Mouse (Mus musculus) embryonic facial prominence, embryonic 13.5 days (tissue): ENCODE measurements around the gene Pcnx2. TPM values are rescaled to one million over a fixed set of nuclear protein-coding genes. Genes with fewer than 3 reads are reported as not detected.
A peak's percentile ranks its signal among the peaks of the same experiment; 100 is the strongest.

Experiments
- ATAC-seq: fragments of 200-750 bp; cut with Nextera tagmentation; 2 replicates; pipeline ENCODE4 v1.8.0; 2017; ENCODE audit warnings: low read depth; ENCODE audit not compliant: insufficient number of reproducible peaks, insufficient read depth, low FRiP score, low TSS enrichment
- H3K27ac ChIP-seq: fragments of 300-500 bp; sonication (generic); 2 replicates; pipeline ENCODE4 v1.5.1; 2015; ENCODE audit warnings: moderate library complexity, mild to moderate bottlenecking, inconsistent platforms
- H3K27me3 ChIP-seq: fragments of 300-500 bp; sonication (generic); 2 replicates; pipeline ENCODE4 v1.6.1; 2015; ENCODE audit warnings: mild to moderate bottlenecking, inconsistent platforms
- H3K36me3 ChIP-seq: fragments of 300-500 bp; sonication (generic); 2 replicates; pipeline ENCODE4 v1.6.1; 2015; ENCODE audit warnings: mild to moderate bottlenecking, inconsistent platforms
- H3K4me1 ChIP-seq: fragments of 300-500 bp; sonication (generic); 2 replicates; pipeline ENCODE4 v1.6.1; 2015; ENCODE audit warnings: inconsistent platforms
- H3K4me2 ChIP-seq: fragments of 300-500 bp; sonication (generic); 2 replicates; pipeline ENCODE4 v1.6.1; 2015; ENCODE audit warnings: moderate library complexity, mild to moderate bottlenecking, inconsistent platforms
- H3K4me3 ChIP-seq: fragments of 300-500 bp; sonication (generic); 2 replicates; pipeline ENCODE4 v1.5.1; 2015; ENCODE audit warnings: mild to moderate bottlenecking, inconsistent platforms
- H3K9ac ChIP-seq: fragments of 300-500 bp; sonication (generic); 2 replicates; pipeline ENCODE4 v1.6.1; 2015; ENCODE audit warnings: mild to moderate bottlenecking, inconsistent platforms
- H3K9me3 ChIP-seq: fragments of 300-500 bp; sonication (generic); 2 replicates; pipeline ENCODE4 v1.6.1; 2016; ENCODE audit warnings: inconsistent platforms
- WGBS: fragments of 180-500 bp; shearing (Covaris S2); methylation state at CpG from one replicate; pipeline ENCODE4 v1.1.7; 2015; ENCODE audit warnings: mixed read lengths; 5-methylcytosine and 5-hydroxymethylcytosine counted together
- polyA plus RNA-seq: library from polyadenylated mRNA; unstranded; fragments of >200 nt; fragmentation: Nextera tagmentation; extraction: Ambion mirVana; gene quantifications from 2 replicates; pipeline ENCODE4 v1.2.1, GENCODE M21; 2015

Pcnx2 gene
- polyA plus RNA-seq, 1 experiment from 2014 or later, result 0.37 TPM

- no peak overlapping the region for H3K4me2 ChIP-seq
- H3K27me3 ChIP-seq, result no peaks in the 10 kb centered on the region
- no peak overlapping the region for H3K27ac ChIP-seq
- ATAC-seq, result no peak
- no peaks in the 10 kb centered on the region for H3K9me3 ChIP-seq
- no peaks in the 10 kb centered on the region for H3K36me3 ChIP-seq
- no peaks in the 10 kb centered on the region for H3K4me1 ChIP-seq
- WGBS, result 66% methylated on average over 6 of the region's 6 CpGs
- H3K4me3 ChIP-seq, result no peak overlapping the region
- no peak overlapping the region for H3K9ac ChIP-seq
Observed at GRCm38 (mm10) chr8:125776800-125777199, 121.3 kb downstream of the Pcnx2 start.

- WGBS, result 87% methylated on average over 3 of the region's 3 CpGs
Observed at GRCm38 (mm10) chr8:125776314-125776713, 121.8 kb downstream of the Pcnx2 start.

DNA sequence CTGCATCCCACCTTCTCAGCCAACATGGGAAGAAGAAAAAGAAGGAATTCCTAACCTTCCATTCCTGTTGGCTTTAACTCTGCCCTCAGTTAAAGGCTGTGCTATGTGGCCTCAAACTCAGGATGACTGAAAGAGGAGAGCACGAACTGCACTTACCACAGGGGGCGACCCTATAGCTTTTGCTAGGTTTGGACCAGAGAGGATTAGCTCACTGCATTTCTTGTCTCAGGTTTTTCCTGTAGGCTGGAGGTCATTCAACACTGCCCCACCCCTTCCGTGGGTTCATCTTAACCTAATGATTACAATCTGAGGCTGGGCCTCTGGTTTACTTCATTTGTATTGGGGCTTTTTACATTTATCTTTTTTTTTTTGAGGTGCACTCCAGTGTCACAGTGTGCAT lies 123.1 kb downstream of the Pcnx2 start:
- H3K9ac ChIP-seq, result no peak overlapping the region
- 47% methylated on average over 3 of the region's 3 CpGs for WGBS
- H3K4me3 ChIP-seq, result no peak overlapping the region
- H3K27me3 ChIP-seq, result no peaks in the 10 kb centered on the region
- ATAC-seq, result no peak
- H3K36me3 ChIP-seq, result no peaks in the 10 kb centered on the region
- H3K4me2 ChIP-seq, result no peak overlapping the region
- no peaks in the 10 kb centered on the region for H3K4me1 ChIP-seq
- no peak overlapping the region for H3K27ac ChIP-seq
- no peaks in the 10 kb centered on the region for H3K9me3 ChIP-seq

More at GRCm38 (mm10) chr8:125776314-125776713, 121.8 kb downstream of the Pcnx2 start:
- Histone ChIP-seq H3K4me3 (no peak overlapping the region), H3K9ac (no peak overlapping the region), H3K36me3 (no peaks in the 10 kb centered on the region), H3K27ac (no peak overlapping the region), H3K4me2 (no peak overlapping the region), H3K27me3 (no peaks in the 10 kb centered on the region), H3K9me3 (no peaks in the 10 kb centered on the region), H3K4me1 (no peaks in the 10 kb centered on the region)
- no peak for ATAC-seq

DNA sequence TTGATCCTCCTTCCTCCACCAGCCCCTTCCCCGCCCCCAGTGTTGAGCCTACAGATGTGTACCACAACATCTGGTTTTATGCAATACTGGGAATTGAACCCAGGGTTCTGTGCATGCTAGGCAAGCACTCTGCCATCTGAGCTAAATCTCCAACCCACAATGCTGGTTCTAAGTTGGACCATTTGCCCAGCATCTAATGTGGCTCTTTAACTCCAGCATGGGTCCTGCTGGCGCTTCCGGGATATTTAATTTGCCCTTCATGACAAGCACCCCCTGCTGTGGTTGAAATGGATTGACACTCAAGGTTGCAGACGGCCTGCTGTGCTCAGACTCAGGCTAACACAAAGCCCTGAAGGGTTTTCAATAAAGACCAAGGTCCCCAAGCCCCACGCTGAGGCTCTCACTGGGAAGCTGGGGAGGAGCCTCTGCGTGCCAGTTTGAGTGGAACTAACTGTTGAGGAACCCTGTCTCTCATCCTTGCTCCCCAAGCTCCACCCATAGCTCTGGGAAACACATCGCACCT lies 124.8 kb downstream of the Pcnx2 start:
- Histone ChIP-seq H3K4me3 (no peak overlapping the region), H3K4me1 (no peaks in the 10 kb centered on the region), H3K36me3 (no peaks in the 10 kb centered on the region), H3K27me3 (no peaks in the 10 kb centered on the region), H3K4me2 (no peak overlapping the region), H3K9me3 (no peaks in the 10 kb centered on the region), H3K9ac (no peak overlapping the region), H3K27ac (no peak overlapping the region)
- 51% methylated on average over 7 of the region's 7 CpGs for WGBS
- ATAC-seq, result no peak

DNA sequence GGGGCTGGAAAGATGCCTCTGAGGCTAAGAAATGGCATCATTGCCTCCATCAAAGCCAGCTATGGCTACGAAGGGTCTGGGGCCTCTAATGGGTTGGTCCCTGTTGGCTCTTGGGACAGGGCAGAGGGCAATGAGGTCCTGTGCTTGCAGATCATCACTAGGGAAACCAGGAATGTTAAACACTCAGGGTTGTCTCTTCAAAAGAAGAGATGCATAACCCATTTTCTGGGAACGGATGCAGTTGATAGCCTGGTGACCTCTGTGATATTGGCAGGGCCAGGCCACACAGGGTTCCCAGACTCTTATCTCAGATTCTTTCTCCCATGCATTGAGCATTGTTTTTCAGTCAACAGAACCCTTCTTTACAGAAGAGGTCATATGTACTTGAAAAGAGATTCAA lies 125.8 kb downstream of the Pcnx2 start:
- ATAC-seq, result no peak
- Histone ChIP-seq H3K4me1 (no peaks in the 10 kb centered on the region), H3K27me3 (no peaks in the 10 kb centered on the region), H3K4me3 (no peak overlapping the region), H3K4me2 (no peak overlapping the region), H3K9me3 (no peaks in the 10 kb centered on the region), H3K36me3 (no peaks in the 10 kb centered on the region), H3K27ac (no peak overlapping the region), H3K9ac (no peak overlapping the region)
- WGBS, result 65% methylated on average over 2 of the region's 2 CpGs

GRCm38 (mm10) chr8:125768079-125768478 lies 130.0 kb downstream of the Pcnx2 start:
- Histone ChIP-seq H3K9ac (no peak overlapping the region), H3K36me3 (no peaks in the 10 kb centered on the region), H3K27me3 (no peaks in the 10 kb centered on the region), H3K4me3 (no peak overlapping the region), H3K27ac (no peak overlapping the region), H3K4me1 (no peaks in the 10 kb centered on the region), H3K9me3 (no peaks in the 10 kb centered on the region), H3K4me2 (no peak overlapping the region)
- ATAC-seq, result no peak
- 86% methylated on average over 10 of the region's 10 CpGs for whole genome bisulfite sequencing

DNA sequence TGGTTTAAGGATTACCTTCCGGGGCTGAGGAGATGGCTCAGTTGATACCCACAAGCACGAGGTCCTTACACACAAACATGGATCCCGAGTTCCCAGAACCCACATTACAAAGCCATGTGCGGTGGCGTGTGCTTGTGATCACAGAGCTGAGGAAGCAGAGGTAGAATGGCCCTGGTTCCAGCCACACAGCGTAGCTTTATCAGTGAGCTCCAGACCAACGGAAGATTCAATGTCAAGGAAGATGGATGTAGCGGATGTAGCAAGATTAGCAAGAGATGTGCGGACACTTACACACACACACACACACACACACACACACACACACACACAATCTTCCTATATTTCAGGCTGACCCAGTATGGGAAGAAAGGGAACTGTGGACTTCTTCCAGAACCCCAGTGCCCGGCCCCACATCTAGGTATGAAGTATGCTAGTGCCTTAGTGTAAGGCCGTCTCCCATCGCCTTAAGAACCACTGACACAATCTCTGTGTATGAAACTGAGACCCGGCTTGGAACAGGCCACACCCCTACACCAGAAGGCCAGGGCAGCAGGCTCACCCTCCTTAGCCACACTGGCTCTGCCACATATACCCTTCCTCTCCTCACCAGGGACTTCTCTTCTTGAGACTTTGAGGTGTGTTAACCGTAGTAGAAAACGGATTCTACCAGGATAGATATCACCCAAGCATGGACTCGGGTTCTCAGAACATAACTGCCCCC lies 134.9 kb downstream of the Pcnx2 start:
- H3K27ac ChIP-seq, result no peak overlapping the region
- no peak overlapping the region for H3K4me3 ChIP-seq
- no peak for ATAC-seq
- H3K9me3 ChIP-seq, result no peaks in the 10 kb centered on the region
- no peaks in the 10 kb centered on the region for H3K36me3 ChIP-seq
- no peaks in the 10 kb centered on the region for H3K4me1 ChIP-seq
- no peaks in the 10 kb centered on the region for H3K27me3 ChIP-seq
- H3K9ac ChIP-seq, result no peak overlapping the region
- no peak overlapping the region for H3K4me2 ChIP-seq
- WGBS, result 92% methylated on average over 16 of the region's 16 CpGs

DNA sequence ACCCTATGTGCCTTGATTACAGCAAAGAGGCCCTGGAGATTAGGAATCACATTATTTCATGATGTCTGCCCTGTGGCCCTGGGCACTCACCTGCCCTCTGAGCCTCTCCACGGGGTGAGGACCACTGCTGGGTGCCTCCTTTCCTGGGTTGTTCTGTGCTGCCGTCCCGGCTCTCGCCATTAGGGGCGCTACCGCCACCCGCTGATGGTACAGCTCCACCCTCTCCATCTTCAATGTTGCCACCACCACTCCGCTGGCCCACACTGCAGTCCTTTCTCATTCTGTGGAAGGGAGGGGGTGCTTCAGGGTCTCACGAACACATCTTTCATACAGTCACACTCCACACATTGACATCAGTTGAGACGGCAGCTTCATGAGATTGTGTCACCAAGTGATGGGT lies 139.1 kb downstream of the Pcnx2 start:
- Histone ChIP-seq H3K4me3 (no peak overlapping the region), H3K9ac (no peak overlapping the region), H3K27ac (no peak overlapping the region), H3K36me3 (no peaks in the 10 kb centered on the region), H3K27me3 (no peaks in the 10 kb centered on the region), H3K4me2 (no peak overlapping the region), H3K9me3 (no peaks in the 10 kb centered on the region), H3K4me1 (peaks cover 10% of the 10 kb centered on the region)
- WGBS, result 51% methylated on average over 10 of the region's 10 CpGs
- no peak for ATAC-seq

GRCm38 (mm10) chr8:125757106-125757496 lies 141.0 kb downstream of the Pcnx2 start:
- no peak overlapping the region for H3K27ac ChIP-seq
- ATAC-seq, result no peak

GRCm38 (mm10) chr8:125756391-125757105 lies 141.6 kb downstream of the Pcnx2 start:
- H3K9me3 ChIP-seq, result no peaks in the 10 kb centered on the region
- no peak for ATAC-seq

More at GRCm38 (mm10) chr8:125757106-125757496, 141.0 kb downstream of the Pcnx2 start:
- 78% methylated on average over 1 of the region's 1 CpGs for WGBS
- H3K9me3 ChIP-seq, result no peaks in the 10 kb centered on the region
- H3K9ac ChIP-seq, result no peak overlapping the region
- H3K27me3 ChIP-seq, result no peaks in the 10 kb centered on the region
- no peaks in the 10 kb centered on the region for H3K36me3 ChIP-seq
- H3K4me2 ChIP-seq, result no peak overlapping the region
- H3K4me1 ChIP-seq, result peaks cover 10% of the 10 kb centered on the region
- H3K4me3 ChIP-seq, result no peak overlapping the region

GRCm38 (mm10) chr8:125755896-125756295 lies 142.2 kb downstream of the Pcnx2 start:
- no peaks in the 10 kb centered on the region for H3K9me3 ChIP-seq
- H3K27ac ChIP-seq, result no peak overlapping the region
- ATAC-seq, result no peak
- WGBS, result 74% methylated on average over 8 of the region's 8 CpGs
- peaks cover 18% of the 10 kb centered on the region for H3K4me1 ChIP-seq
- H3K36me3 ChIP-seq, result no peaks in the 10 kb centered on the region
- no peak overlapping the region for H3K4me2 ChIP-seq
- H3K9ac ChIP-seq, result no peak overlapping the region
- no peak overlapping the region for H3K4me3 ChIP-seq
- no peaks in the 10 kb centered on the region for H3K27me3 ChIP-seq

More at GRCm38 (mm10) chr8:125756391-125757105, 141.6 kb downstream of the Pcnx2 start:
- peak overlapping the region; percentile 44; the same call in 1 of the 2 replicates for H3K9ac ChIP-seq
- H3K36me3 ChIP-seq, result no peaks in the 10 kb centered on the region
- no peak overlapping the region for H3K4me2 ChIP-seq
- WGBS, result 31% methylated on average over 9 of the region's 9 CpGs
- H3K4me3 ChIP-seq, result no peak overlapping the region
- H3K4me1 ChIP-seq, result peaks cover 11% of the 10 kb centered on the region
- H3K27me3 ChIP-seq, result no peaks in the 10 kb centered on the region
- peak overlapping the region; percentile 23; the same call in 1 of the 2 replicates for H3K27ac ChIP-seq

GRCm38 (mm10) chr8:125750846-125751245 lies 147.3 kb downstream of the Pcnx2 start:
- H3K9ac ChIP-seq, result 0 out of 2 replicates have a peak overlapping the region, but pooled peaks have one; percentile 16
- 41% methylated on average over 8 of the region's 8 CpGs for WGBS
- H3K36me3 ChIP-seq, result 0 out of 2 replicates have a peak, but pooled peaks cover 2% of the 10 kb centered on the region
- H3K4me3 ChIP-seq, result no peak overlapping the region
- no peak for ATAC-seq
- no peaks in the 10 kb centered on the region for H3K9me3 ChIP-seq
- no peak overlapping the region for H3K27ac ChIP-seq
- H3K27me3 ChIP-seq, result no peaks in the 10 kb centered on the region
- H3K4me2 ChIP-seq, result 0 out of 2 replicates have a peak overlapping the region, but pooled peaks have one; percentile 11
- H3K4me1 ChIP-seq, result peaks cover 17% of the 10 kb centered on the region
